Mouse (Mus musculus): ENCODE results near the gene Spry2. TPM values are rescaled to one million over a fixed set of nuclear protein-coding genes. Genes with fewer than 3 reads are reported as not detected.

The Spry2 gene
- total RNA-seq, 1 experiment from 2014 or later = 2.2 TPM

Other genes starting within 250 kb of the Spry2 start
- not detected in 2 replicates for gene Trim52, start 209.4 kb upstream of the Spry2 start, total RNA-seq (2017)